Mouse (Mus musculus) heart, postnatal 14 days (tissue): Measurements from ENCODE around the gene Ctxn2. TPM values are rescaled to one million over a fixed set of nuclear protein-coding genes. Genes with fewer than 3 reads are reported as not detected.
A peak's percentile ranks its signal among the peaks of the same experiment; 100 is the strongest.

ENCODE experiments used
- DNase-seq, 2 experiments: peaks; one replicate each; pipeline ENCODE4 v3.0.0; 2021 to 2022
- intact Hi-C: fragments of 180-260 bp; cut with DNase I; formaldehyde crosslinking; loops from one replicate; pipeline ENCODE4 v1.15.1; 2025
- total RNA-seq, 2 experiments: library from RNA; stranded (reverse); gene quantifications; 2 replicates each; pipeline ENCODE4 v1.2.3; 2021

Ctxn2 gene
- total RNA-seq, 2 experiments from 2014 or later, result not detected

GRCm38 (mm10) chr2:125189197-125189596, 52.7 kb downstream of the Ctxn2 start:
- intact Hi-C loops, result loop anchor here (1.0 to 10.0 kb wide), 3 partner anchors 132 to 1088 kb away; no protein-coding TSS in a partner anchor
- peak; percentile 47 to 75 for DNase-seq

- intact Hi-C loops, result no loop called here
These were observed 56.4 kb downstream of the Ctxn2 start for GRCm38 (mm10) chr2:125192905-125193304.

GRCm38 (mm10) chr2:125196771-125197170, 60.3 kb downstream of the Ctxn2 start:
- intact Hi-C loops, result no loop called here

More at GRCm38 (mm10) chr2:125192905-125193304, 56.4 kb downstream of the Ctxn2 start:
- no peak for DNase-seq

More at GRCm38 (mm10) chr2:125196771-125197170, 60.3 kb downstream of the Ctxn2 start:
- no peak for DNase-seq

Other genes with a start within 250 kb of the Ctxn2 start
- 1 to 10 TPM in 1 of 2 experiments, under 1 TPM in 1; 0.90 to 1.4 TPM for gene Slc24a5, start 68.6 kb upstream of the Ctxn2 start, total RNA-seq
- gene Myef2, start 13.0 kb upstream of the Ctxn2 start, total RNA-seq, result 10 to 100 TPM; 11.3 to 12.2 TPM
- gene Slc12a1, start 15.8 kb downstream of the Ctxn2 start, total RNA-seq, result not detected
- 10 to 100 TPM; 25.6 to 36.6 TPM for gene Dut, start 110.5 kb downstream of the Ctxn2 start, total RNA-seq